Mouse (Mus musculus) myocyte (in vitro differentiated cells): ENCODE measurements around the gene Vgll4. TPM values are rescaled to one million over a fixed set of nuclear protein-coding genes. Genes with fewer than 3 reads are reported as not detected.

Experiments
- H3K27me3 ChIP-seq: one replicate; pipeline ENCODE4 v1.6.1; 2011; ENCODE audit not compliant: control insufficient read depth, insufficient read depth, insufficient read length
- H3K36me3 ChIP-seq: one replicate; pipeline ENCODE4 v1.6.1; 2011; ENCODE audit not compliant: control insufficient read depth, insufficient read depth
- H3K4me2 ChIP-seq: one replicate; pipeline ENCODE4 v1.6.1; 2011; ENCODE audit warnings: low read depth, control low read depth
- H3K4me3 ChIP-seq: one replicate; pipeline ENCODE4 v1.5.1; 2011; ENCODE audit warnings: mild to moderate bottlenecking, control low read depth, moderate library complexity
- H3K79me2 ChIP-seq: one replicate; pipeline ENCODE4 v1.6.1; 2011; ENCODE audit not compliant: control insufficient read depth, insufficient read depth
- H3ac ChIP-seq: one replicate; pipeline ENCODE4 v1.6.1; 2011; ENCODE audit not compliant: control insufficient read depth, insufficient read length
- CEBPB ChIP-seq: IDR thresholded peaks from 2 replicates; pipeline ENCODE4 v1.6.1; 2011; ENCODE audit warnings: mild to moderate bottlenecking, moderate library complexity; ENCODE audit not compliant: poor library complexity, insufficient read depth, severe bottlenecking
- E2F4 ChIP-seq: IDR thresholded peaks from one replicate; pipeline ENCODE4 v1.6.1; 2011; ENCODE audit warnings: mild to moderate bottlenecking, control low read depth, moderate library complexity; ENCODE audit not compliant: insufficient read depth
- MAX ChIP-seq: IDR thresholded peaks from one replicate; pipeline ENCODE4 v1.6.1; 2011; ENCODE audit warnings: low read depth, mild to moderate bottlenecking, control low read depth
- MYOD1 ChIP-seq, 3 experiments: IDR thresholded peaks; one replicate each; pipeline ENCODE4 v1.6.1; 2011; ENCODE audit warnings: control low read depth in 2 of 3, low read depth in 2 of 3, mild to moderate bottlenecking in 2 of 3, moderate library complexity in 1 of 3; ENCODE audit not compliant: insufficient read length in 2 of 3, control insufficient read depth in 1 of 3
- MYOG ChIP-seq, 3 experiments: IDR thresholded peaks; one replicate each; pipeline ENCODE4 v1.6.1; 2011; ENCODE audit warnings: control low read depth in 2 of 3, low read depth in 2 of 3, mild to moderate bottlenecking in 2 of 3; ENCODE audit not compliant: insufficient read length in 2 of 3, control insufficient read depth in 1 of 3, insufficient read depth in 1 of 3
- POLR2A ChIP-seq: IDR thresholded peaks from one replicate; pipeline ENCODE4 v1.6.1; 2011; ENCODE audit warnings: low read depth, mild to moderate bottlenecking, control low read depth, moderate library complexity; ENCODE audit not compliant: insufficient read length
- POLR2AphosphoS2 ChIP-seq: IDR thresholded peaks from one replicate; pipeline ENCODE4 v1.6.1; 2011; ENCODE audit warnings: low read depth, control low read depth; ENCODE audit not compliant: insufficient read length
- REST ChIP-seq: IDR thresholded peaks from one replicate; pipeline ENCODE4 v1.6.1; 2011; ENCODE audit warnings: mild to moderate bottlenecking, control low read depth, moderate library complexity; ENCODE audit not compliant: insufficient read depth, insufficient read length
- SRF ChIP-seq: IDR thresholded peaks from one replicate; pipeline ENCODE4 v1.6.1; 2011; ENCODE audit warnings: low read depth; ENCODE audit not compliant: control insufficient read depth, insufficient read length
- TCF12 ChIP-seq: IDR thresholded peaks from one replicate; pipeline ENCODE4 v1.6.1; 2011; ENCODE audit warnings: mild to moderate bottlenecking, control low read depth; ENCODE audit not compliant: poor library complexity, insufficient read depth, severe bottlenecking
- TCF3 ChIP-seq: IDR thresholded peaks from one replicate; pipeline ENCODE4 v1.6.1; 2011; ENCODE audit warnings: low read depth, control low read depth; ENCODE audit not compliant: insufficient read length
- USF1 ChIP-seq: IDR thresholded peaks from one replicate; pipeline ENCODE4 v1.6.1; 2011; ENCODE audit warnings: low read depth, mild to moderate bottlenecking, control low read depth, moderate library complexity
- polyA plus RNA-seq: library from polyadenylated mRNA; unstranded; fragments of >200 nt; fragmentation: generic; extraction: Trizol; gene quantifications from one replicate; pipeline ENCODE4 v1.2.1, GENCODE M21; 2012; ENCODE audit warnings: missing spikeins

Vgll4 gene
- polyA plus RNA-seq, 1 experiment, result 21.1 TPM

- no peak overlapping the region for H3K4me2 ChIP-seq
Observed at GRCm38 (mm10) chr6:114817948-114818347, 151.8 kb downstream of the Vgll4 start.

DNA sequence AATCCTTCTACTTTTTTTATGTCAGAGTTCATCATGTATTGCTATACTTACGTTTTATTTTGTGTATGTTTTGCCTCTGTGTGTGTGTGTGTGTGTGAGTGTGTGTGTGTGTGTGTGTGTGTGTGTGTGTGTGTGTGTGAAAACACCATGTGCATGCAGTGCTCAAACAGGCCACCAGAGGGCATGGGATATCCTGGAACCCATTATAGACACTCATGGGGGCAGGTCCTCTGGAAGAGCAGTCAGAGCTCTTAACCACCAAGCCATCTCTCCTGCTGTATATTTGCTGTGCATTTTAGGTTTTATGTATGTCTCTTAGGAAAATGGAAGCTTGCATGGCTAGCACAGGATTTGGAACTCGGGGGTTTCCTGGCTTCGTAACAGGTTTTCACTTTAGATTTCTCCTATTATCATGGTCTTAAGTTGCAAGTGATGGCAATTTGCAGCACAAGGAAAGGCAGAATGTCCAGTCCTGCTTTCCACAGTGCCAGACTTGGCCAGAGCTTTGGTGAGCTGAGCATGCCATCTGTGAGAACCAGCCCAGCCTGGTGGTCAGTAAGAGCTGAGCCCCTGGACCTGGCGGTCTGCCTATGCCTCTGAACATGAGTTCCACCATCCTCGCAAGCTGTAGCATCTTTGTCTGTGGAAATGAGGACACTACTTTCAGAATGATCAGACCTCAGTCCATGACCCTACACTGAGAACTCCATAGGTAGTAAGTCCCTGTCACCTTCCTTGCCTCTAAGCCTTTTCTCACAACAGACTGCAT lies 154.7 kb downstream of the Vgll4 start:
- no peak overlapping the region for H3ac ChIP-seq
- H3K4me3 ChIP-seq, result no peak overlapping the region
- no peaks in the 10 kb centered on the region for H3K27me3 ChIP-seq
- H3K36me3 ChIP-seq, result no peaks in the 10 kb centered on the region
- no peak for TF ChIP-seq E2F4
- no peak for TF ChIP-seq POLR2AphosphoS2
- no peak for TF ChIP-seq POLR2A
- no peak for TF ChIP-seq TCF3
- no peak for TF ChIP-seq MAX
- no peak for TF ChIP-seq USF1
- TF ChIP-seq CEBPB, result no peak
- TF ChIP-seq MYOG (IDR thresholded peaks at IDR 0.05; ENCODE audit: control insufficient read depth in 1 of 3, insufficient read depth in 1 of 3, insufficient read length in 2 of 3, low read depth in 2 of 3), result no peak
- no peak for TF ChIP-seq REST
- TF ChIP-seq TCF12, result no peak
- no peak for TF ChIP-seq MYOD1 (IDR thresholded peaks at IDR 0.05; ENCODE audit: control insufficient read depth in 1 of 3, insufficient read length in 2 of 3, low read depth in 2 of 3)
- TF ChIP-seq SRF, result no peak
- no peaks in the 10 kb centered on the region for H3K79me2 ChIP-seq
- no peak overlapping the region for H3K4me2 ChIP-seq

More at GRCm38 (mm10) chr6:114817948-114818347, 151.8 kb downstream of the Vgll4 start:
- H3K4me3 ChIP-seq, result no peak overlapping the region
- no peak overlapping the region for H3ac ChIP-seq
- no peaks in the 10 kb centered on the region for H3K27me3 ChIP-seq
- no peaks in the 10 kb centered on the region for H3K36me3 ChIP-seq
- TF ChIP-seq MAX (no peak), MYOG (IDR thresholded peaks at IDR 0.05; ENCODE audit: control insufficient read depth in 1 of 3, insufficient read depth in 1 of 3, insufficient read length in 2 of 3, low read depth in 2 of 3) (no peak), SRF (no peak), TCF12 (no peak), E2F4 (no peak)
- H3K79me2 ChIP-seq, result no peaks in the 10 kb centered on the region

- Histone ChIP-seq H3K79me2 (no peaks in the 10 kb centered on the region), H3ac (no peak overlapping the region), H3K27me3 (no peaks in the 10 kb centered on the region), H3K4me2 (peak overlapping the region; percentile 25), H3K4me3 (no peak overlapping the region), H3K36me3 (no peaks in the 10 kb centered on the region)
- TF ChIP-seq TCF3 (peak; percentile 10), MAX (no peak), MYOG (IDR thresholded peaks at IDR 0.05; ENCODE audit: control insufficient read depth in 1 of 3, insufficient read depth in 1 of 3, insufficient read length in 2 of 3, low read depth in 2 of 3) (peak in 2 of 3 experiments; percentile 63 to 79), MYOD1 (IDR thresholded peaks at IDR 0.05; ENCODE audit: control insufficient read depth in 1 of 3, insufficient read length in 2 of 3, low read depth in 2 of 3) (peak; percentile 23 to 83 (median 68))
Observed at GRCm38 (mm10) chr6:114814199-114814881, 155.5 kb downstream of the Vgll4 start.

- TF ChIP-seq USF1 (no peak), REST (no peak), POLR2AphosphoS2 (no peak), MYOD1 (IDR thresholded peaks at IDR 0.05; ENCODE audit: control insufficient read depth in 1 of 3, insufficient read length in 2 of 3, low read depth in 2 of 3) (no peak)
- Histone ChIP-seq H3K36me3 (no peaks in the 10 kb centered on the region), H3K27me3 (no peaks in the 10 kb centered on the region), H3K4me3 (no peak overlapping the region), H3K79me2 (no peaks in the 10 kb centered on the region), H3ac (no peak overlapping the region), H3K4me2 (no peak overlapping the region)
Observed at GRCm38 (mm10) chr6:114812779-114813178, 157.0 kb downstream of the Vgll4 start.

DNA sequence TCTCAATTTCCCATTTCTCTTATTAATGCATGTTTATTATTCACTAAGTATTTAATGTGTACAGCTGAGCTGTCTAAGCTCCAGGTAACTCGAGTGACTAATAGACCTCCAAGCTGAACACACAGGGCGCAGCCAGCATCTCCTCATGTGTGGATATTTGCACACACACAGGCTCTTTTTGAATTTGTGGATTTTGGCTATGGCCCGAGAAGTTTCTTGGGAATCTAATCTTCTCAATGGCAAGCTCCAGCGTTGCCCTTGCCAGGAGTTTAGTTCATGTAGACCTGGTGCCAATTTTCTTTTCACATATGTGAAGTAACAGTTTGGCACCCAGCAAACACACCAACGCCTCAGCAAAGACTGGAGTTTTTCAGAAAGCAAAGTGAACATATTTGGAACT lies 157.5 kb downstream of the Vgll4 start:
- Histone ChIP-seq H3K4me3 (no peak overlapping the region), H3K27me3 (no peaks in the 10 kb centered on the region), H3K79me2 (no peaks in the 10 kb centered on the region), H3K36me3 (no peaks in the 10 kb centered on the region), H3K4me2 (no peak overlapping the region), H3ac (no peak overlapping the region)
- TF ChIP-seq REST (no peak), MYOG (IDR thresholded peaks at IDR 0.05; ENCODE audit: control insufficient read depth in 1 of 3, insufficient read depth in 1 of 3, insufficient read length in 2 of 3, low read depth in 2 of 3) (no peak), TCF3 (no peak), MYOD1 (IDR thresholded peaks at IDR 0.05; ENCODE audit: control insufficient read depth in 1 of 3, insufficient read length in 2 of 3, low read depth in 2 of 3) (no peak), SRF (no peak), CEBPB (no peak), E2F4 (no peak), POLR2AphosphoS2 (no peak), POLR2A (no peak), TCF12 (no peak), MAX (no peak), USF1 (no peak)

Other genes starting within 250 kb of the Vgll4 start
- gene Tamm41, start 67.9 kb upstream of the Vgll4 start, polyA plus RNA-seq, result 21.9 TPM
- 0.30 TPM for gene Syn2, start 164.9 kb upstream of the Vgll4 start, polyA plus RNA-seq